Mouse (Mus musculus): ENCODE measurements at regions not wholly inside any gene's neighbourhood (a gene's known extent, or its start where the extent isn't known, plus 50 kb on each side); places are given as distances from the start of the nearest gene placed in this dataset.

DNA sequence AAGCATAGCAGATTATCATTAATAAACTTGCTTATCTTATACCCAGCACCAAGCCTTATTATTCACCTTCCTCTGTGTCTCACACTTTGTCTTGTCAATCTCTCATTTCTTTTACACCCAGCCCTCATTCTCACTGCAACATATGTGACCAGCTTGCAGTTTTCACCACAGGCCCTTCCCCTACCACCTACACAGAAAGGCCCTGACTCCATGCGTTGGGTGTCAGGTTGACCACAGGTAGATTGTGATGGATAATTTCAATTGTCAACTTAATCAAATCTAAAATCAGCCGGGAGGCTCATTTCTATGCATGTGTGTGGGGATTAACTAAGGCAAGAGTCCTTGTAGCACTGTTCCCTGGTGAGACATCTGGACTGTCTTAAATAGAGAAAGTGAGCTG is 72.4 kb upstream of the Rbpj start:
- no peaks in the 10 kb centered on the region for H3K36me3 ChIP-seq (ENCODE audit: control insufficient read depth, insufficient read depth, low read length)
- H3K27ac ChIP-seq (ENCODE audit: low read depth, low read length), result no peak overlapping the region
- ATAC-seq, result no peak
- WGBS, result 86% methylated on average over 2 of the region's 2 CpGs
- H3K9me3 ChIP-seq (replicated peaks; ENCODE audit: control insufficient read depth, low read length), result no peaks in the 10 kb centered on the region
- H3K4me2 ChIP-seq (ENCODE audit: low read length), result no peak overlapping the region
- H3K4me3 ChIP-seq (ENCODE audit: low read depth, low read length), result no peak overlapping the region
- no peak for DNase-seq (ENCODE audit: low spot score)
- no peak overlapping the region for H3K9ac ChIP-seq (ENCODE audit: low read length)
- H3K27me3 ChIP-seq (replicated peaks; ENCODE audit: control insufficient read depth, insufficient read depth, low read length), result no peaks in the 10 kb centered on the region
- H3K4me1 ChIP-seq (ENCODE audit: control insufficient read depth, insufficient read depth, low read length), result no peaks in the 10 kb centered on the region

GRCm38 (mm10) chr5:53394560-53394959 is 71.4 kb upstream of the Rbpj start:
- ATAC-seq, result no peak
- Histone ChIP-seq H3K9me3 (replicated peaks; ENCODE audit: control insufficient read depth, low read length) (no peaks in the 10 kb centered on the region), H3K27ac (ENCODE audit: low read depth, low read length) (no peak overlapping the region), H3K36me3 (ENCODE audit: control insufficient read depth, insufficient read depth, low read length) (no peaks in the 10 kb centered on the region), H3K27me3 (replicated peaks; ENCODE audit: control insufficient read depth, insufficient read depth, low read length) (no peaks in the 10 kb centered on the region), H3K9ac (ENCODE audit: low read length) (no peak overlapping the region), H3K4me1 (ENCODE audit: control insufficient read depth, insufficient read depth, low read length) (no peaks in the 10 kb centered on the region), H3K4me2 (ENCODE audit: low read length) (no peak overlapping the region), H3K4me3 (ENCODE audit: low read depth, low read length) (no peak overlapping the region)
- WGBS, result 93% methylated on average over 3 of the region's 3 CpGs
- DNase-seq (ENCODE audit: low spot score), result no peak

DNA sequence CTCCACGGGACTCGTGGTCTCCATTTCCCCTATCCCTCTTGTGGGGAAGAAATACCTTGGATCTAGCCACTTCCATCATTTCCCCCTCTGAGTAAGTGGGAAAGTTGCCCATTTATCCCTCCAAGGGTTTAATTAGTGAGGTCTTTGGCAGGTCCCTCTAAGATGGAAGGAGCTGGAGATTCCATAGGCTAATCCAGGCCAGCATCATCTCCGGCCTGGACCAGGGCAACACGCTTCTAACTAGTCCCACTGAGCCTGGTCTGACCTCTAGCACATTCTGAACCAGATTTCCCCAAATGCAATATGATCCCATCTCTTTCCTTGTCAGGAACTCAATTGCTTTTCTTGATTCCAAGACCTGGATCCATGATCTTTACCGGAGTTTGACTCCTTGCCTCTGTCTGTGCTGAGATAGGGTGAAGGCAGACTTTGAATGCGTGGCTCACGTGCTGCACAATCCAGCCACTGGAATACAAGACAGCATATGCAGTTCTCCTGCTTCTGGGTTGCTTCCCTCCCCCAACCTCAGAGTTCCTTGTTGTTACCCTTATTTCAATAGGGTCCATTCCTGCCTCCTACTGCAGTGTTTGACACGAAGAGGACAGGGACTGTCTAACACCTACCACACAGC is 67.4 kb upstream of the Rbpj start:
- DNase-seq (ENCODE audit: low spot score) (no peak), ATAC-seq (no peak)
- Histone ChIP-seq H3K27me3 (replicated peaks; ENCODE audit: control insufficient read depth, insufficient read depth, low read length) (no peaks in the 10 kb centered on the region), H3K9ac (ENCODE audit: low read length) (no peak overlapping the region), H3K4me3 (ENCODE audit: low read depth, low read length) (no peak overlapping the region), H3K27ac (ENCODE audit: low read depth, low read length) (no peak overlapping the region), H3K36me3 (ENCODE audit: control insufficient read depth, insufficient read depth, low read length) (no peaks in the 10 kb centered on the region), H3K4me2 (ENCODE audit: low read length) (no peak overlapping the region), H3K4me1 (ENCODE audit: control insufficient read depth, insufficient read depth, low read length) (no peaks in the 10 kb centered on the region), H3K9me3 (replicated peaks; ENCODE audit: control insufficient read depth, low read length) (no peaks in the 10 kb centered on the region)
- WGBS, result 92% methylated on average over 8 of the region's 8 CpGs

DNA sequence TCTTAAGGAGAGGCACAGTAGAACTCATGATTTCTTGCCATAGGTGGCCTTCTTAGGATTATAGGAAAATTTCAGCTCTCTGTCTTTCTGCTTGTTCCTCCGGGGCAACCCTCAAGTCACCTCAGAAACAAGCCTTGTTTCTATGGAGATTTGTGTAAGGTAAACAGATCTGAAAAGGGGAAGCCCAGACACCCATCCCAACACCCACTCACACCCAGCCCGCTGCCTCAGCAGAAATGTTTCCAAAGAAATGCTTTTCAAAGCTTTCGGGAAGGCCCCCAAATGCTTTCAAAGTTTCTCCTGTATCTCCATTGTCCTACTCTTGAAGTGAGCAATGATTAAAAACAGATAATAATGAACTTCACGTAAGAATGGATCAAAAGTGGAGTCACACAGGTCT is 64.9 kb upstream of the Rbpj start:
- no peaks in the 10 kb centered on the region for H3K27me3 ChIP-seq (replicated peaks; ENCODE audit: control insufficient read depth, insufficient read depth, low read length)
- WGBS, result 42% methylated on average over 4 of the region's 4 CpGs
- no peaks in the 10 kb centered on the region for H3K9me3 ChIP-seq (replicated peaks; ENCODE audit: control insufficient read depth, low read length)
- H3K36me3 ChIP-seq (ENCODE audit: control insufficient read depth, insufficient read depth, low read length), result no peaks in the 10 kb centered on the region
- no peak overlapping the region for H3K4me2 ChIP-seq (ENCODE audit: low read length)
- H3K4me1 ChIP-seq (ENCODE audit: control insufficient read depth, insufficient read depth, low read length), result no peaks in the 10 kb centered on the region
- H3K9ac ChIP-seq (ENCODE audit: low read length), result no peak overlapping the region
- H3K4me3 ChIP-seq (ENCODE audit: low read depth, low read length), result no peak overlapping the region
- DNase-seq (ENCODE audit: low spot score), result no peak
- no peak for ATAC-seq
- no peak overlapping the region for H3K27ac ChIP-seq (ENCODE audit: low read depth, low read length)

DNA sequence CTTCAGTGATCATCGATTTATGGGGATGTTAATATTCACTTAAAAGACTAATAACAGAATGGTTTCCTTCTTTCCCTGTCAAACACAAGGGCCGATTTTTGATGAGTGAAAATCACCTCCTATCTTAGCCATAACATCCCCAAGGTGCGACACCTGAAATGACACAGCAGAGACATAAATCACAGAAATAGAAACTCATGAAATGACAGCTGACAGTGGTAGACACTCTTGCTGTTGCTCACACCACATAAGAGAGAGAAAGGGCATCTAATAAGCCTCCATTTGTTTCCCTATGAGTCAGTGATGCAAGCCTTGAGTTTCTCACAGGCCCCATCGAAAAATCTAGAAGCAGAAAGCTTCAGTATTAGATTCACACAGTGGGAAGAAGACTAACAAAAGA is 63.9 kb upstream of the Rbpj start:
- H3K36me3 ChIP-seq (ENCODE audit: control insufficient read depth, insufficient read depth, low read length), result no peaks in the 10 kb centered on the region
- 84% methylated on average over 4 of the region's 4 CpGs for WGBS

GRCm38 (mm10) chr5:53402619-53403151 is 63.3 kb upstream of the Rbpj start:
- ATAC-seq (no peak), DNase-seq (ENCODE audit: low spot score) (no peak)
- H3K36me3 ChIP-seq (ENCODE audit: control insufficient read depth, insufficient read depth, low read length), result no peaks in the 10 kb centered on the region
- no peaks in the 10 kb centered on the region for H3K27me3 ChIP-seq (replicated peaks; ENCODE audit: control insufficient read depth, insufficient read depth, low read length)
- no peak overlapping the region for H3K4me3 ChIP-seq (ENCODE audit: low read depth, low read length)
- H3K4me1 ChIP-seq (ENCODE audit: control insufficient read depth, insufficient read depth, low read length), result no peaks in the 10 kb centered on the region
- no peak overlapping the region for H3K4me2 ChIP-seq (ENCODE audit: low read length)
- no peaks in the 10 kb centered on the region for H3K9me3 ChIP-seq (replicated peaks; ENCODE audit: control insufficient read depth, low read length)
- 92% methylated on average over 9 of the region's 9 CpGs for WGBS
- no peak overlapping the region for H3K27ac ChIP-seq (ENCODE audit: low read depth, low read length)
- H3K9ac ChIP-seq (ENCODE audit: low read length), result no peak overlapping the region

More for the DNA sequence above, 63.9 kb upstream of the Rbpj start:
- H3K27ac ChIP-seq (ENCODE audit: low read depth, low read length), result no peak overlapping the region
- H3K9ac ChIP-seq (ENCODE audit: low read length), result no peak overlapping the region
- H3K9me3 ChIP-seq (replicated peaks; ENCODE audit: control insufficient read depth, low read length), result no peaks in the 10 kb centered on the region
- DNase-seq (ENCODE audit: low spot score) (no peak), ATAC-seq (no peak)
- H3K4me3 ChIP-seq (ENCODE audit: low read depth, low read length), result no peak overlapping the region
- H3K4me2 ChIP-seq (ENCODE audit: low read length), result no peak overlapping the region
- no peaks in the 10 kb centered on the region for H3K4me1 ChIP-seq (ENCODE audit: control insufficient read depth, insufficient read depth, low read length)
- H3K27me3 ChIP-seq (replicated peaks; ENCODE audit: control insufficient read depth, insufficient read depth, low read length), result no peaks in the 10 kb centered on the region

GRCm38 (mm10) chr5:53405929-53406328 is 60.0 kb upstream of the Rbpj start:
- Histone ChIP-seq H3K4me2 (ENCODE audit: low read length) (no peak overlapping the region), H3K27ac (ENCODE audit: low read depth, low read length) (no peak overlapping the region), H3K36me3 (ENCODE audit: control insufficient read depth, insufficient read depth, low read length) (no peaks in the 10 kb centered on the region), H3K27me3 (replicated peaks; ENCODE audit: control insufficient read depth, insufficient read depth, low read length) (no peaks in the 10 kb centered on the region), H3K4me3 (ENCODE audit: low read depth, low read length) (no peak overlapping the region), H3K9me3 (replicated peaks; ENCODE audit: control insufficient read depth, low read length) (no peaks in the 10 kb centered on the region), H3K9ac (ENCODE audit: low read length) (no peak overlapping the region), H3K4me1 (ENCODE audit: control insufficient read depth, insufficient read depth, low read length) (no peaks in the 10 kb centered on the region)
- ATAC-seq (peak; percentile 54; the same call in 1 of the 2 replicates), DNase-seq (ENCODE audit: low spot score) (peak; percentile 42)
- WGBS, result 43% methylated on average over 5 of the region's 5 CpGs

- no peaks in the 10 kb centered on the region for H3K27me3 ChIP-seq (replicated peaks; ENCODE audit: control insufficient read depth, insufficient read depth, low read length)
- H3K9ac ChIP-seq (ENCODE audit: low read length), result no peak overlapping the region
- WGBS, result 88% methylated on average over 2 of the region's 2 CpGs
- no peak overlapping the region for H3K4me2 ChIP-seq (ENCODE audit: low read length)
- no peaks in the 10 kb centered on the region for H3K4me1 ChIP-seq (ENCODE audit: control insufficient read depth, insufficient read depth, low read length)
- no peaks in the 10 kb centered on the region for H3K9me3 ChIP-seq (replicated peaks; ENCODE audit: control insufficient read depth, low read length)
- no peak overlapping the region for H3K27ac ChIP-seq (ENCODE audit: low read depth, low read length)
- H3K36me3 ChIP-seq (ENCODE audit: control insufficient read depth, insufficient read depth, low read length), result no peaks in the 10 kb centered on the region
- ATAC-seq (no peak), DNase-seq (ENCODE audit: low spot score) (no peak)
- H3K4me3 ChIP-seq (ENCODE audit: low read depth, low read length), result no peak overlapping the region
Measured at GRCm38 (mm10) chr5:53407646-53408045, 58.3 kb upstream of the Rbpj start.

DNA sequence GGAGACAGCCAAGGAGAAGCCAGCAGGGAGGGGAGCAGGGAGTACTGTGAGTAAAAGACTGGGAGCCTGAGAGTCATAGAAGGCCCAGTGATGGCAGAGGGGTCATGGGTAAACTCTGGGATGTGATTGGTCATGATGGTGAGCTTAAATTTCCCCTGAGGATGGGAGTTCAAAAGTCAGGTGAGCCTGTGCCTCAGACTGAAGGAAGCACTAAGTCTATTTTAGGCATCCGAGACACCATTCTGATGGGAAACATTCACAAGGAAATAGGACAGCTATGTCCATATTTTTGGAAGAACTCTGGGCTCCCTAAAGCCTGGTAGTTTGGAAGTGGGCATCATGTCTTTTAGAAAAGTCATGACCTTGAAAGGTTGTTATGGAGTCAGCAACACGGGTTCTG is 57.7 kb upstream of the Rbpj start:
- no peak overlapping the region for H3K4me2 ChIP-seq (ENCODE audit: low read length)
- DNase-seq (ENCODE audit: low spot score), result no peak
- H3K9me3 ChIP-seq (replicated peaks; ENCODE audit: control insufficient read depth, low read length), result no peaks in the 10 kb centered on the region
- no peaks in the 10 kb centered on the region for H3K36me3 ChIP-seq (ENCODE audit: control insufficient read depth, insufficient read depth, low read length)
- no peaks in the 10 kb centered on the region for H3K4me1 ChIP-seq (ENCODE audit: control insufficient read depth, insufficient read depth, low read length)
- no peak overlapping the region for H3K9ac ChIP-seq (ENCODE audit: low read length)
- 89% methylated on average over 2 of the region's 2 CpGs for WGBS
- no peak for ATAC-seq
- H3K27me3 ChIP-seq (replicated peaks; ENCODE audit: control insufficient read depth, insufficient read depth, low read length), result no peaks in the 10 kb centered on the region
- H3K27ac ChIP-seq (ENCODE audit: low read depth, low read length), result no peak overlapping the region
- H3K4me3 ChIP-seq (ENCODE audit: low read depth, low read length), result no peak overlapping the region

Data from forebrain, embryonic 14.5 days (tissue).